Mouse (Mus musculus) cerebellum, postnatal 4 days (tissue): ENCODE measurements at regions not wholly inside any gene's neighbourhood (a gene's known extent, or its start where the extent isn't known, plus 50 kb on each side); places are given as distances from the start of the nearest gene placed in this dataset.

Experiments used
- DNase-seq, 2 experiments: peaks; one replicate each; pipeline ENCODE4 v3.0.0; 2022; ENCODE audit warnings: low spot score in 2 of 2, mixed read lengths in 1 of 2

DNA sequence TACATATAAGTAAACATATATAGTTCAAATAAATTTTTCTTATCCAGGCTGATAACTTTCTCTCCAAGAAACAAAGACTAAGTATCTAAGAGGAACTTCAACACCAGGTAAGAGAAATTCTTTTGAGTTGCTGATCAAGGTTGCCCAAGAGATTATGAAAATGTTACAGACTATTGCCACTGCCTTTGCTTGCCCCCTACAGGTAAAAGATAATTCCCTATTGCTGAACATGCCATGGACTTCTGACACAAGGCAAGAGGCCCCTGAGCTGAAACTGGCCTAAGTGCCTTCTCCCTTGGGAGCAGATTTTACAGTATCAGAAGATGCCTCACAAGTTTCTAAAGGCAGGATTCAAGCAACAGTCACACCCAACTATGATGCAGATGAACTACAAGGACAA is 2914.2 kb upstream of the Gm6569 start:
- no peak for DNase-seq

DNA sequence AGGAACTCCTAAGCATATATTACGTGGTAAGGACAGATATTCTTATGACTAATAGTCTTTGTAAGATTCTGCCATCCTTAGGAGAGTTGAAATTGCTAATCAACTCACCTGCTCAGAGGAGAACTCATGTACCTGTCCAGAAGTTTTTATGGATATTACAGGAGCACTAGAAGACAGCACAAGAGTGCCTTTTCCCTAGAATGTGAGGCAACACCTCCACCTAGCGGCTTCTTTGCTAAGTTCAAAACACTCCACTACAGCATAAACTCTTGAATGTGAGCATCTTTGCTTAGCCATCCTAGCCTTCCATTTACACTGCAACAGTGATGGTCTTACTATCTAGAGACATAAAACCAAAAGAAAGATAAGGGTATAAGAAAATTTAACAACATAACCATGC is 2913.5 kb upstream of the Gm6569 start:
- peak; percentile 55 to 72 for DNase-seq
